Comparison of ENCODE assay signal across 8 mouse cellular contexts in genomic region chr13:64344082-64344501, GRCm38 (mm10). TPM values are rescaled to one million over a fixed set of nuclear protein-coding genes. Genes with fewer than 3 reads are reported as not detected.
A peak's percentile ranks its signal among the peaks of the same experiment; 100 is the strongest.
DNase-seq lines count a peak whose midpoint lies in the region; ATAC-seq and TF ChIP-seq lines count a peak whose summit lies in the region.

No protein-coding gene starts in this region.

- no peak for TF ChIP-seq EP300 in heart, postnatal 0 days (IDR thresholded peaks at IDR 0.05; ENCODE audit: low read depth)

- 25% methylated on average over 9 of the region's 9 CpGs for WGBS in thymus, adult 2 months
- WGBS in heart, postnatal 0 days = 2% methylated on average over 9 of the region's 9 CpGs
- 3% methylated on average over 9 of the region's 9 CpGs for WGBS in olfactory bulb, adult 2 months

- peak overlapping the region; percentile 86 for H3K4me2 ChIP-seq in heart, postnatal 0 days (ENCODE audit: low read depth, low read length)

- no peaks in the 10 kb centered on the region for H3K9me3 ChIP-seq in heart, postnatal 0 days (replicated peaks; ENCODE audit: control insufficient read depth, low read length)

- peak; percentile 84 for ATAC-seq in heart, postnatal 0 days (ENCODE audit: insufficient read depth, low read depth)

- no peaks in the 10 kb centered on the region for H3K4me1 ChIP-seq in thymus, adult 2 months (replicated peaks; ENCODE audit: control insufficient read depth, insufficient read depth, low read length)
- no peaks in the 10 kb centered on the region; the same call in 1 of the 2 replicates for H3K4me1 ChIP-seq in embryonic fibroblast, embryonic 13.5 days (ENCODE audit: control insufficient read depth, insufficient read depth, low read length)
- H3K4me1 ChIP-seq in heart, postnatal 0 days (ENCODE audit: control insufficient read depth, insufficient read depth) = no peaks in the 10 kb centered on the region
- no peaks in the 10 kb centered on the region for H3K4me1 ChIP-seq in olfactory bulb, adult 2 months (ENCODE audit: control insufficient read depth, insufficient read depth, low read length)

- no peaks in the 10 kb centered on the region for H3K36me3 ChIP-seq in thymus, adult 2 months (ENCODE audit: control insufficient read depth, insufficient read depth, low read length)
- no peaks in the 10 kb centered on the region for H3K36me3 ChIP-seq in heart, postnatal 0 days (replicated peaks; ENCODE audit: control insufficient read depth, insufficient read depth, low read length)

- H3K9ac ChIP-seq in heart, postnatal 0 days (replicated peaks; ENCODE audit: low read depth, low read length) = peak overlapping the region; percentile 76

- H3K27me3 ChIP-seq in thymus, adult 2 months (ENCODE audit: control insufficient read depth, insufficient read depth, low read length) = no peaks in the 10 kb centered on the region
- no peaks in the 10 kb centered on the region for H3K27me3 ChIP-seq in heart, postnatal 0 days (ENCODE audit: control insufficient read depth, insufficient read depth, low read length)

- TF ChIP-seq CTCF in thymus, adult 2 months (IDR thresholded peaks at IDR 0.05; ENCODE audit: borderline replicate concordance, control insufficient read depth, extremely low read depth, insufficient read depth, low read length, poor library complexity) = no peak
- TF ChIP-seq CTCF in embryonic fibroblast, embryonic 13.5 days (IDR thresholded peaks at IDR 0.05; ENCODE audit: borderline replicate concordance, insufficient read depth, low read length) = no peak
- TF ChIP-seq CTCF in heart, postnatal 0 days (IDR thresholded peaks at IDR 0.05; ENCODE audit: low read depth) = no peak
- no peak for TF ChIP-seq CTCF in olfactory bulb, adult 2 months (IDR thresholded peaks at IDR 0.05; ENCODE audit: insufficient read depth, low read depth, low read length)

- H3K4me3 ChIP-seq in thymus, adult 2 months (ENCODE audit: control insufficient read depth, insufficient read depth, low read length) = peak overlapping the region; percentile 38
- peak overlapping the region; percentile 49 for H3K4me3 ChIP-seq in embryonic fibroblast, embryonic 13.5 days (ENCODE audit: insufficient read depth, low read length)
- peak overlapping the region; percentile 61 for H3K4me3 ChIP-seq in heart, postnatal 0 days (ENCODE audit: low read depth, low read length)
- H3K4me3 ChIP-seq in olfactory bulb, adult 2 months (ENCODE audit: insufficient read depth, low read depth, low read length) = peak overlapping the region; percentile 50

- no peak for DNase-seq in thymus, adult 2 months
- DNase-seq in thymus, postnatal 10 days (ENCODE audit: low spot score in 2 of 2) = no peak
- peak; percentile 54 for DNase-seq in heart, postnatal 0 days (ENCODE audit: low spot score)
- peak; percentile 56 to 64 for DNase-seq in kidney, postnatal 25 days
- DNase-seq in lung, adult 18-20 months = peak; percentile 20 to 40
- DNase-seq in testis, postnatal 10 days (ENCODE audit: low spot score) = no peak

- H3K27ac ChIP-seq in thymus, adult 2 months (ENCODE audit: control insufficient read depth, insufficient read depth, low read length) = no peak overlapping the region
- no peak overlapping the region for H3K27ac ChIP-seq in embryonic fibroblast, embryonic 13.5 days (ENCODE audit: insufficient read depth, low read length)
- peak overlapping the region; percentile 64 for H3K27ac ChIP-seq in heart, postnatal 0 days (ENCODE audit: low read depth)
- H3K27ac ChIP-seq in olfactory bulb, adult 2 months (ENCODE audit: insufficient read depth, low read depth, low read length) = peak overlapping the region; percentile 73

- TF ChIP-seq POLR2A in thymus, adult 2 months (IDR thresholded peaks at IDR 0.05; ENCODE audit: control insufficient read depth, extremely low read depth, insufficient read depth, low read length, poor library complexity) = no peak
- TF ChIP-seq POLR2A in embryonic fibroblast, embryonic 13.5 days (IDR thresholded peaks at IDR 0.05; ENCODE audit: low read depth, low read length) = no peak; the same call in 1 of the 2 replicates
- no peak for TF ChIP-seq POLR2A in olfactory bulb, adult 2 months (IDR thresholded peaks at IDR 0.05; ENCODE audit: insufficient read depth, low read depth, low read length)

RNA-seq across cellular contexts. Expression of gene Ctsl, which starts 26.6 kb away (rescaled TPM):
- 292 and 586 TPM in 2 replicates for polyA plus RNA-seq in thymus, adult 2 months (2012; rRNA removed)
- polyA plus RNA-seq in embryonic fibroblast, embryonic 13.5 days (2011; ENCODE audit: insufficient read length, low read depth, missing spikeins) = 713 and 939 TPM in 2 replicates
- total RNA-seq in heart, postnatal 0 days (2014; rRNA removed; ENCODE audit: low replicate concordance) = 125 and 153 TPM in 2 replicates
- 227 and 232 TPM in 2 replicates for polyA plus RNA-seq in heart, postnatal 0 days (2015; fragmentation: Nextera tagmentation; extraction: Ambion mirVana)
- 723 and 1,283 TPM in 2 replicates for polyA plus RNA-seq in olfactory bulb, adult 2 months (2012; ENCODE audit: insufficient read depth, insufficient read length, low replicate concordance, missing spikeins)

RNA-seq across cellular contexts. Expression of gene Aaed1, which starts 31.6 kb away (rescaled TPM):
- polyA plus RNA-seq in thymus, adult 2 months (2012; rRNA removed) = 5.1 and 5.5 TPM in 2 replicates
- 36.8 and 41.0 TPM in 2 replicates for polyA plus RNA-seq in embryonic fibroblast, embryonic 13.5 days (2011; ENCODE audit: insufficient read length, low read depth, missing spikeins)
- 68.1 and 76.6 TPM in 2 replicates for total RNA-seq in heart, postnatal 0 days (2014; rRNA removed; ENCODE audit: low replicate concordance)
- polyA plus RNA-seq in heart, postnatal 0 days (2015; fragmentation: Nextera tagmentation; extraction: Ambion mirVana) = 67.0 and 71.4 TPM in 2 replicates
- polyA plus RNA-seq in olfactory bulb, adult 2 months (2012; ENCODE audit: insufficient read depth, insufficient read length, low replicate concordance, missing spikeins) = not detected in 2 replicates

Comparison
In these comparisons a context has a peak if more than half of its experiments do, and no peak if none do; other contexts are left out.
1. DNase-seq: peak in heart, postnatal 0 days (single experiment), kidney, postnatal 25 days (2 of 2) and lung, adult 18-20 months (2 of 2); none in thymus, adult 2 months (single experiment), thymus, postnatal 10 days (0 of 2) and testis, postnatal 10 days (single experiment).
2. H3K27ac ChIP-seq: peak in heart, postnatal 0 days (single experiment) and olfactory bulb, adult 2 months (single experiment); none in thymus, adult 2 months (single experiment) and embryonic fibroblast, embryonic 13.5 days (single experiment).
3. Peak in every context shown above with its lines, with median percentiles within 50 percentile points of each other: H3K4me3 ChIP-seq.